Mouse (Mus musculus) heart, embryonic 15.5 days (tissue): ENCODE measurements at regions not wholly inside any gene's neighbourhood (a gene's known extent, or its start where the extent isn't known, plus 50 kb on each side); places are given as distances from the start of the nearest gene placed in this dataset.

Experiments
- ATAC-seq: fragments of 200-750 bp; cut with Nextera tagmentation; replicated peaks from 2 replicates; pipeline ENCODE4 v1.8.0; 2017; ENCODE audit warnings: low read depth, moderate TSS enrichment; ENCODE audit not compliant: insufficient number of reproducible peaks, insufficient read depth, low FRiP score
- H3K27ac ChIP-seq: fragments of 300-500 bp; sonication (generic); 2 replicates; pipeline ENCODE4 v1.5.1; 2015; ENCODE audit warnings: mild to moderate bottlenecking, inconsistent platforms
- H3K27me3 ChIP-seq: fragments of 300-500 bp; sonication (generic); 2 replicates; pipeline ENCODE4 v1.6.1; 2015; ENCODE audit warnings: inconsistent platforms
- H3K36me3 ChIP-seq: fragments of 300-500 bp; sonication (generic); 2 replicates; pipeline ENCODE4 v1.6.1; 2015; ENCODE audit warnings: mild to moderate bottlenecking, inconsistent platforms
- H3K4me1 ChIP-seq: fragments of 300-500 bp; sonication (generic); replicated peaks from 2 replicates; pipeline ENCODE4 v1.6.1; 2015; ENCODE audit warnings: inconsistent platforms
- H3K4me2 ChIP-seq: fragments of 300-500 bp; sonication (generic); 2 replicates; pipeline ENCODE4 v1.6.1; 2015; ENCODE audit warnings: inconsistent platforms, mild to moderate bottlenecking, moderate library complexity
- H3K4me3 ChIP-seq: fragments of 300-500 bp; sonication (generic); 2 replicates; pipeline ENCODE4 v1.5.1; 2015; ENCODE audit warnings: mild to moderate bottlenecking, inconsistent platforms
- H3K9ac ChIP-seq: fragments of 300-500 bp; sonication (generic); 2 replicates; pipeline ENCODE4 v1.6.1; 2015; ENCODE audit warnings: mild to moderate bottlenecking, inconsistent platforms
- H3K9me3 ChIP-seq: fragments of 300-500 bp; sonication (generic); replicated peaks from 2 replicates; pipeline ENCODE4 v1.6.1; 2016; ENCODE audit warnings: inconsistent platforms
- WGBS: fragments of 180-500 bp; shearing (Covaris S2); methylation state at CpG from one replicate; pipeline ENCODE4 v1.1.7; 2015; ENCODE audit warnings: mixed read lengths; 5-methylcytosine and 5-hydroxymethylcytosine counted together

DNA sequence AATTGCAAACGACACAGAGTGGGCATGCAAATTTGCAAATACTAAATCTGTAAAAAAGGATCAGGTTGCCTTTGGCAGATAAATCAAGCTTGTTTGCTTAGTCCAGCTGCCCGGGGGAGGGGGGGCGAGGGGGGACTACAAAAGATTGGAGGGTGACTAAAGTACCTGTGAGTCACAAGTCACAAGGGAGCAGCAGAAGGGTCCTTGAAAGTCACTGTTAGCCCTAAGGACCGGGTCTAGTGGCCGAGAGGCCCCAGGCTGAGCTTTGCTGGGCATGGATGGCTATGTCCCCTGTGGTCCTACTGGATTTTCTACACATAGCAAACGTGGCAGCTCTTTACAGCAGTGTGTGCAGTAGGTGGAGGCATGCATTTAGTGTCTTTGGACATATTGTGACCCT is 118.4 kb upstream of the Pitx1 start:
- WGBS = 65% methylated on average over 6 of the region's 6 CpGs
- Histone ChIP-seq H3K4me3 (no peak overlapping the region), H3K9me3 (no peaks in the 10 kb centered on the region), H3K4me1 (no peaks in the 10 kb centered on the region), H3K36me3 (no peaks in the 10 kb centered on the region), H3K4me2 (no peak overlapping the region), H3K9ac (no peak overlapping the region), H3K27ac (no peak overlapping the region), H3K27me3 (peaks cover 10% of the 10 kb centered on the region; the same call in 1 of the 2 replicates)
- ATAC-seq = no peak

DNA sequence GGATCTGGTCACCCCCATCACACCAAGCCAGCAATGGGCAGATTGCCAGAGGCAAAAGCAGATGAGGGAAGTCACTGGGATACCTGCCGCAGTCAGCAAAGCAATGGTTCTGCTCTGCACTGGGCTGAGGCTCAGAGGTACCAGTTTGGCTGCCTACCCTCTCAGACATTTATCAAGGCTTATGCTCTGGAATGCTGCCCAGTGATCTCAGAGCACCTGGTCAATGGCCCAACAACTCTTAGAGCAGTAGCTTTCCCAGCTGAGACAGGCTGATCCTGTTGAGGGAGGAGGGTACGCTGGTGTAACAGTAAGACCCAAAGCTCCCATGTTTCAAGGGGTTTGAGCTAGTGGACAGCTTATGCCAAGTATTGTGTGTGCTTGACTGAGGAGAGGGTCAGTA is 117.4 kb upstream of the Pitx1 start:
- H3K27ac ChIP-seq = no peak overlapping the region
- no peak for ATAC-seq
- no peaks in the 10 kb centered on the region for H3K9me3 ChIP-seq
- H3K27me3 ChIP-seq = peaks cover 10% of the 10 kb centered on the region; the same call in 1 of the 2 replicates
- no peaks in the 10 kb centered on the region for H3K4me1 ChIP-seq
- H3K9ac ChIP-seq = no peak overlapping the region
- H3K36me3 ChIP-seq = no peaks in the 10 kb centered on the region
- 91% methylated on average over 2 of the region's 2 CpGs for WGBS
- no peak overlapping the region for H3K4me3 ChIP-seq
- no peak overlapping the region for H3K4me2 ChIP-seq

GRCm38 (mm10) chr13:55950773-55951172 is 114.8 kb upstream of the Pitx1 start:
- 75% methylated on average over 6 of the region's 6 CpGs for WGBS
- Histone ChIP-seq H3K27ac (no peak overlapping the region), H3K27me3 (peaks cover 2% of the 10 kb centered on the region; the same call in 1 of the 2 replicates), H3K4me1 (no peaks in the 10 kb centered on the region), H3K36me3 (no peaks in the 10 kb centered on the region), H3K4me3 (no peak overlapping the region), H3K9me3 (no peaks in the 10 kb centered on the region), H3K4me2 (no peak overlapping the region), H3K9ac (no peak overlapping the region)
- no peak for ATAC-seq

DNA sequence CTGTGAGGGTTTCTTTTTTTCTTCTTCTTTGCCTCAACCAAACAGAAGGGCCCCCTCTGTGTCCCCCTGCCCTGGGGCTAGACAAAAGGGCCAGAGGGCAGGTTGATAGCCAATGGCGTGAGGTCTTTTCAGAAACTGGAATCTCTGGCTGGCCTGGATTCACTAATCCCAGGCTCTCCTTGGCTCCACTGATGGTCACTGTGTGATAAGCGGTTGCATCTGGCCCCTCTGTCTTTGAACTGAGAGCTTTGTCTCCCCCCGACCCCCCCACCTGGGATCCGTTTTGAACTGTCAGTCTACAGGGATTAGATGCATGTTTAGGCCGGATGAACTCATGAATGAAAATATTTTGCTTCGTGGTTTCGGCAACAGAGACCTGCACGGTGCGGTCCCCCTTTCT is 112.6 kb upstream of the Pitx1 start:
- Histone ChIP-seq H3K27ac (no peak overlapping the region), H3K9me3 (no peaks in the 10 kb centered on the region), H3K4me2 (no peak overlapping the region), H3K36me3 (no peaks in the 10 kb centered on the region), H3K4me3 (no peak overlapping the region), H3K9ac (no peak overlapping the region), H3K27me3 (0 out of 2 replicates have a peak, but pooled peaks cover 6% of the 10 kb centered on the region), H3K4me1 (no peaks in the 10 kb centered on the region)
- no peak for ATAC-seq
- 68% methylated on average over 9 of the region's 9 CpGs for WGBS

DNA sequence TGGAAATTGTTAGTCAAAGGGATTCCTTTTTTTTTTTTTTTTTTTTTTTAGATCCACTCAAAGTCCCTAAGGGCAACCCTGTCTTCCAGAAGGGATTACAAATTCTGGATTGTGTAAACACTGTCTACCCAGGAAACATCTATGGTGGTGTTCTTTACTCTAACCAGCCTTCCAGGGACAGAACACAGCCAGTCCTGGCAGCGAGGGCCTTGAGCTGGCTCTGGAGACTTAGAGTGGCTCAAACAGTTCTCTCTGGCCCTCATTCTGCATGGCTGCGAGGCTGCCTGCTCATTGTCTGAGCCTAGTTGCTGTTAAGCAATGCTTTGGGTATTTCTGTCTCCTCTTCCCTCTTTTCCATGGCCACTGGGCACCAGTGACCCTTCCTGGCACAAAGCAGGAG is 112.2 kb upstream of the Pitx1 start:
- Histone ChIP-seq H3K4me1 (no peaks in the 10 kb centered on the region), H3K9ac (no peak overlapping the region), H3K4me2 (no peak overlapping the region), H3K4me3 (no peak overlapping the region), H3K9me3 (no peaks in the 10 kb centered on the region), H3K27me3 (0 out of 2 replicates have a peak, but pooled peaks cover 6% of the 10 kb centered on the region), H3K36me3 (no peaks in the 10 kb centered on the region), H3K27ac (no peak overlapping the region)
- WGBS = 67% methylated on average over 2 of the region's 2 CpGs
- no peak for ATAC-seq

- no peaks in the 10 kb centered on the region for H3K27me3 ChIP-seq
- H3K4me1 ChIP-seq = no peaks in the 10 kb centered on the region
- H3K9ac ChIP-seq = no peak overlapping the region
- no peaks in the 10 kb centered on the region for H3K9me3 ChIP-seq
- no peak overlapping the region for H3K4me3 ChIP-seq
- no peak for ATAC-seq
- 77% methylated on average over 9 of the region's 9 CpGs for WGBS
- no peaks in the 10 kb centered on the region for H3K36me3 ChIP-seq
- H3K27ac ChIP-seq = no peak overlapping the region
- H3K4me2 ChIP-seq = no peak overlapping the region
These were observed 101.4 kb upstream of the Pitx1 start for GRCm38 (mm10) chr13:55937417-55937816.

- Histone ChIP-seq H3K4me1 (no peaks in the 10 kb centered on the region), H3K9me3 (no peaks in the 10 kb centered on the region), H3K4me3 (no peak overlapping the region), H3K36me3 (no peaks in the 10 kb centered on the region), H3K4me2 (no peak overlapping the region), H3K27me3 (no peaks in the 10 kb centered on the region), H3K9ac (no peak overlapping the region), H3K27ac (no peak overlapping the region)
- ATAC-seq = no peak
- WGBS = 80% methylated on average over 9 of the region's 9 CpGs
These were observed 101.0 kb upstream of the Pitx1 start for GRCm38 (mm10) chr13:55937000-55937399.

GRCm38 (mm10) chr13:55930637-55931036 is 94.6 kb upstream of the Pitx1 start:
- Histone ChIP-seq H3K4me3 (no peak overlapping the region), H3K9me3 (no peaks in the 10 kb centered on the region), H3K4me2 (no peak overlapping the region), H3K4me1 (no peaks in the 10 kb centered on the region), H3K36me3 (no peaks in the 10 kb centered on the region), H3K27ac (no peak overlapping the region), H3K27me3 (peaks cover 1% of the 10 kb centered on the region; the same call in 1 of the 2 replicates), H3K9ac (no peak overlapping the region)
- no peak for ATAC-seq
- WGBS = 72% methylated on average over 11 of the region's 11 CpGs

DNA sequence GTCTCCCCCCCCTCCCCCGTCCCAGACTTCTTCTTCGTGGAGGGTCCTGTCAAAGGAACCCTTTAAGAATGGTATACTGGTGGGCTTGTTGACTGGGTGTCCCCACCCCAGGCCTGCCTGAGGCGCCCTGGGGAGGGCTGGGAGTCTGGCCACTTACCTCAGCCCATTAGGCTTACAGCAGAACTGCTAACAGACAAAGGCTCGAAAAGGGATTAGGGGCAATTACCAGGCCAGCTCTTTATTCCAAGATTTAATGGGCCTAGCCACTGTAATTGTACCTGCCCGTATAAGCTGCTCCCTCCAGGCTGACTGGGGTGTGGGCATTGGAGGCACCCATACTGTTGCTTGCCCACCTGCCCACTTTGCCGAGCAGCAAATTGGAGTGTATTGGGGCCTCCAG is 93.8 kb upstream of the Pitx1 start:
- no peak overlapping the region for H3K4me3 ChIP-seq
- peaks cover 9% of the 10 kb centered on the region for H3K27me3 ChIP-seq
- 79% methylated on average over 6 of the region's 6 CpGs for WGBS
- H3K9me3 ChIP-seq = no peaks in the 10 kb centered on the region
- H3K4me1 ChIP-seq = no peaks in the 10 kb centered on the region
- no peak overlapping the region for H3K4me2 ChIP-seq
- H3K27ac ChIP-seq = no peak overlapping the region
- no peak for ATAC-seq
- no peak overlapping the region for H3K9ac ChIP-seq
- no peaks in the 10 kb centered on the region for H3K36me3 ChIP-seq

DNA sequence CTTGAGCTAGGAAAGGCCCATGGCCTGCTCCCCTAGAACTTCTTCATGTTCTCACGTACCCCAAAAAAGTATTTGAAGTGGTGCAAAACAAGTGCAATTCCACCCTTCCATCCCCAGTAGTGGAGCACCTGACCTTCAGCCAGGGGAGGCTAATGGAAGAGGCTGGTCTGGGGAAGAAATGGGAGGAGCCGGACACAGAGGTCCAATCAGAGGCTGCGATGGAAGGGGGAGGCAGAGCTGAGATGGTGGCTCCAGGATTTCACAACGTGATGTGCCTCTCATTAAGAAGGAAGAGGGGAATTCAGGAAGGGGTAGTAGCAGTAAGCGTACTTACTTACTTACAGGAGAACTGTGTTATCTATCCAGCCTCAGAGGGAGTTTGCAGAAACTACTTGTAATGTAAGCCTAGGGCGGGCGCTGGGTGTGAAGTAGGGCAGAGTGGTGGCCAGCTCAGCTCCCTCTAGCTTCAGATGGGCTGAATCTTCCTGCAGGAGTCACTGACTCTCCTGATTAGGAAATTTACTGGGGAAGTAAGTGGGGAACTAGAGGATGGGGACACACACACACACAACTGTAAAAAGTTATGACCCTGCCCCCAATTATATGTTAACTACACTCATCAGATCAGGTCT is 87.6 kb upstream of the Pitx1 start:
- WGBS = 21% methylated on average over 7 of the region's 7 CpGs
- Histone ChIP-seq H3K27ac (no peak overlapping the region), H3K4me3 (no peak overlapping the region), H3K9ac (no peak overlapping the region), H3K36me3 (no peaks in the 10 kb centered on the region), H3K4me1 (no peaks in the 10 kb centered on the region), H3K4me2 (0 out of 2 replicates have a peak overlapping the region, but pooled peaks have one; percentile 21), H3K9me3 (no peaks in the 10 kb centered on the region), H3K27me3 (peaks cover 27% of the 10 kb centered on the region)
- ATAC-seq = no peak

GRCm38 (mm10) chr13:55917316-55917715 is 81.3 kb upstream of the Pitx1 start:
- 89% methylated on average over 12 of the region's 12 CpGs for WGBS
- Histone ChIP-seq H3K9ac (no peak overlapping the region), H3K36me3 (no peaks in the 10 kb centered on the region), H3K27me3 (no peaks in the 10 kb centered on the region), H3K4me3 (no peak overlapping the region), H3K4me1 (peaks cover 7% of the 10 kb centered on the region), H3K9me3 (no peaks in the 10 kb centered on the region), H3K4me2 (no peak overlapping the region), H3K27ac (no peak overlapping the region)
- no peak for ATAC-seq

DNA sequence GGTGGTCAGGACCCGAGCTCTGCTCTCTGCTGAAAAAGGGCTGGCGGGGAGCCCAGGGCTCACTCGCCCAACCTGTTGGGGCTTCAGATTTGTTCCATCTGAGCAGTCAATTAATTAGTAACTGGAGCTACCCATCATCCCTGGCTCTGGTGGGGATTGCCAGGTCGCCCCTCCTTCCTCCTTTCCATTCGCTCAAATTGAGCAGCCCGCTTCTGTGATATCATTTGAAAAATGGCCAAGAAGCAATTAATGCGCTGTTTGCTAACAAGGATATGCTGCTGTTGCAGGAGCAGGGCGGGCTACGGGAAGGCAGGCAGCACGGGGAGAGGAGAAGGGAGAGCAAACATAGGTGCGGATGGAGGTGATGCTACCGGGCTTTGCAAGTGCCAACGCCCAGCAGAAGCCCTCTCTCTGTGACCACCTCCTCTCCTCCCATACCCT is 76.3 kb upstream of the Pitx1 start:
- H3K9me3 ChIP-seq = no peaks in the 10 kb centered on the region
- no peak overlapping the region for H3K4me2 ChIP-seq
- WGBS = 67% methylated on average over 13 of the region's 13 CpGs
- H3K4me3 ChIP-seq = no peak overlapping the region
- no peaks in the 10 kb centered on the region for H3K27me3 ChIP-seq
- ATAC-seq = no peak
- H3K27ac ChIP-seq = no peak overlapping the region
- no peak overlapping the region for H3K9ac ChIP-seq
- peaks cover 7% of the 10 kb centered on the region for H3K4me1 ChIP-seq
- no peaks in the 10 kb centered on the region for H3K36me3 ChIP-seq
